Mouse (Mus musculus) telencephalon, adult 2 months (tissue): Measurements from ENCODE around the gene Cnn2.
"Not testable (repeated sequence)": the region's sequence is repeated elsewhere in the genome, so short reads cannot be mapped to it uniquely, and the experiment has no call there.

Experiments used
- DNase-seq: peaks from one replicate; pipeline ENCODE4 v3.0.0-alpha.2; 2011; ENCODE audit warnings: low read depth, low spot score

Cnn2 gene

GRCm38 (mm10) chr10:80039559-80039979 is 51.2 kb downstream of the Cnn2 start, which contains the start of gene Polr2e:
Gene Polr2e (minus strand): TSS chr10:80039795.
- DNase-seq, result peak; percentile 96

DNA sequence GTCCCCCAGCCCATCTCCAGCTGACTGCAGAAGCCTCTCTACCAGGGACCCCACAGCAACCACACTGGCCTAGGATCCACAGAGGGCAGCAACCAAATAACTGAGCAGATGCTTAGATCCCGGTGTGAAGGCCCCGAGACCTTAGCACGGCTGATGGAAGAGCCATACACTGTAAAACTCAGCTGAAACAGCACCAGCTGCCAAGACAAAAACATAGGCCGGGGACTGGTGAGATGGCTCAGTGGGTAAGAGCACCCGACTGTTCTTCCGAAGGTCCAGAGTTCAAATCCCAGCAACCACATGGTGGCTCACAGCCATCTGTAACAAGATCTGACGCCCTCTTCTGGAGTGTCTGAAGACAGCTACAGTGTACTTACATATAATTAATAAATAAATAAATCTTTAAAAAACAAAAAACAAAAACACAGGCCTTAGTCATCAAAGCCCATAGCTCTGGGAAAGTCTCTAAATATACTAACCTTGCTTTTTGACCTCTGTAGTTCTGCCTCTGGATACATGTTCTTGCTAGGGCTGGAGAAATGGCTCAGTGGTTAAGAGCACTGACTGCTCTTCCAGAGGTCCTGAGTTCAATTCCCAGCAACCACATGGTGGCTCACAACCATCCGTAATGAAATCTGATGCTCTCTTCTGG is 53.2 kb downstream of the Cnn2 start:
- not testable (repeated sequence) for DNase-seq

DNA sequence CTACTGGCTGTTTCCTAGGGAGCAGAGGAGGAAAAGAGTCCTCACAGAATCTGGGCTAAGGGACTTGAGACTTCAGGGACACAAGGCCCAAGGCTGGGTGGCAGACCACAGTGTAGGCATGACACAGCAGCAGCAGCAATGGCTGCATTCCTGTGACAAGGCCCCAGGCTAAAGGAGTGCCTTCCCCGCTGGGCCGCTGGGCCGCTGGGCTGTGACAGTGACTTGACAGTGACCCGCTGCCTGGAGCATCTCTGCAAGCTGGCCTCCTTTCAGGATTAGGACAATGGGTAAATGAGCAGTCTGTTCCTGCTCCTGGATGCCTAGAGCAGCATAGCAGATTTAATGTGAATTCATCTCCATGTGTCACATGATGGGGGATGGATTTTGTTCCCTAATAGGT is 55.7 kb downstream of the Cnn2 start:
- DNase-seq, result no peak

GRCm38 (mm10) chr10:80045364-80045763 is 57.0 kb downstream of the Cnn2 start:
- not testable (repeated sequence) for DNase-seq
